Mouse (Mus musculus): Measurements from ENCODE around the gene Dact3.
A peak's percentile ranks its signal among the peaks of the same experiment; 100 is the strongest.

Dact3 gene

GRCm38 (mm10) chr7:16875310-16875325, at the start of gene Dact3:
Gene Dact3, plus strand, starts transcription at chr7:16875317.
- no peak for ATAC-seq (ENCODE audit: insufficient number of reproducible peaks, low FRiP score, low TSS enrichment)

DNA sequence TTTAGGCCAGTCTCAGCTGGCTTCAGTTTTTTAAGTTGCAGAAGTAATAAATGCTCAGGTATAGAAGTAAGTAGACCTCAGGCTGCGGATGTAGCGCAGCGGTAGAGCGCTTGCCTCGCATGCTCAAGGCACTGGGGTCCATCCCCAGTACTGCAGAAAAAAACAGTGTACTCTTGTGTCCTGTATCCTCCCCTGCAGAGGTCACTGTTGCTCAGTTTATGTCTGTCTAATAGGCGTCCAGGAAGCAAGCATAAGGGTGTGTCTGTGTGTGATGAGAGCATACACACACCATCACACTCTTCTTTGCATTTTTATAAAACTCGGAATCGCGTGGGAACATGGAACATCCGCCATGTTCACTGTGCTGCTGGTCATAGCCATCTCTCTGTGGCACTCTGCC, 49.3 kb upstream of the Dact3 start:
- no peak for ATAC-seq (ENCODE audit: insufficient number of reproducible peaks, low FRiP score, low TSS enrichment)

DNA sequence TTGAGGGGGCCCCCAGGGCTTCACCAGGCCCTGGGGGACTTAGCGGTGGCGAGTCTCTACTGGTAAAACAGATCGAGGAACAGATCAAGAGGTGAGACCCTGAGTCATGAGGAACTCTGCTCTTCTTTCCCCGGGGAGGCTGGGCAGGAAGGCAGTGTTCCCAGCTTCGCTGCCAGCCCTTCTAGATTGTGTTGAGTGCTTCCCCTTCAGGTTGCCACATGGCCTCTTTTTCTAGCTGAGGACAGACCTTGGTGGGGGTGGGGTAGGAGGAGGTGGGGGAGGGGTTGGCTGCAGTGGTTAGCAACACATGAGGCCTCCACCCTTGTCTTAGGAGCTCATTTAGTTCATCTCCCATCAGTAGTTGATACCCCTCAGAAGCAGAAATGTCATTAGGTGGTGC, 48.5 kb upstream of the Dact3 start:
- ATAC-seq (ENCODE audit: insufficient number of reproducible peaks, low FRiP score, low TSS enrichment) = no peak

- no peak for ATAC-seq (ENCODE audit: insufficient number of reproducible peaks, low FRiP score, low TSS enrichment)
These were observed 47.8 kb upstream of the Dact3 start for GRCm38 (mm10) chr7:16827274-16827673.

DNA sequence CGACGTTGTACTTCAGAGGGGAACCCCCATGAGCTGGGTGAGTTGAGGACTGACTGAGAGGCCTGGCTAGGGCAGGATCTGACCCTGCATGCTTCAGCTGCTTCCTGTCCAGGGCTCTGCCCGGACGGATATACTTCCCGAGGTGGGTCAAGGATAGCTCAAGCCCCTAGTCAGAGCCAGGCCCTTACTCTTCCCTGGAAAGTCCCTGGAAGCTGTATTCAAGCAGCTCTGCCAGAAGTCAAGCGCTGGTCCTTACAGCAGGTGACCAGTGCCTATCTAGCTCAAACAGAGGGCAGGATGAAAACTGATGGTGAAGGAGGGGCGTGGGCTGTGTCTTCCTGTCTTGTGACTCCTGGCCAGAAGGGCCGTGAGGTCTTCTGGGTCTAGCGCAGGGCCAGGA, 44.7 kb upstream of the Dact3 start:
- ATAC-seq (ENCODE audit: insufficient number of reproducible peaks, low FRiP score, low TSS enrichment) = no peak

GRCm38 (mm10) chr7:16837916-16838803, 37.0 kb upstream of the Dact3 start:
- ATAC-seq (ENCODE audit: insufficient number of reproducible peaks, low FRiP score, low TSS enrichment) = no peak

DNA sequence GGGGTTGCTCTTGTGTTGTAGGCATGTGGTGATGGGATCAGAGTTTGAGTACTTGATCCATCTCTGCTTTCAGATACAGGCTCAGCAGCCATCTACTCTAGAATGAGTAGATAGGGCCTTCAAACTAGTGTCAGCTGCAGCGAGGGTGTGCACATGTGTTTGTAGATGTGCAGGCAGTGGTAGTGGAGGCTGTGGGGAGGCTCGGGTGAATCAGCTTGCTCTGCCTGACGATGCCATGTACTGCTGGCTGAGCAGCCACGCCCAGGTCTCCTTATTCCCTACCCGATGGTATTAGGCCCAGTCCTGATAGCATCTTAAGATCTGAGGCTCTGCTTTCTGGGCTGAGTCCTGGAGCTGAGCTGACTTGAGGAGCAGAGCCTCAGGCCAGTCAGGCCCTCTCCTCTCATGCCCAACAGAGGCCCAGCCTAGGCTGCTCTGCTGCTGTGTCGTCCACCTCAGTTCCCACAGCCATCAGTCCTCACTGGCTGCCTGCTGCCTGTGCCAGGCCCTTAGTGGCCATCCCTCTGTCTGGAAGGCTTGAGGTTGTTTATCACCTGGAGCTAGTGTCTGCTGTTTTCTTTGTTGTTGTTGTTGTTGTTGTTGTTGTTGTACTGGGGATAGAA, 36.2 kb upstream of the Dact3 start:
- no peak for ATAC-seq (ENCODE audit: insufficient number of reproducible peaks, low FRiP score, low TSS enrichment)

DNA sequence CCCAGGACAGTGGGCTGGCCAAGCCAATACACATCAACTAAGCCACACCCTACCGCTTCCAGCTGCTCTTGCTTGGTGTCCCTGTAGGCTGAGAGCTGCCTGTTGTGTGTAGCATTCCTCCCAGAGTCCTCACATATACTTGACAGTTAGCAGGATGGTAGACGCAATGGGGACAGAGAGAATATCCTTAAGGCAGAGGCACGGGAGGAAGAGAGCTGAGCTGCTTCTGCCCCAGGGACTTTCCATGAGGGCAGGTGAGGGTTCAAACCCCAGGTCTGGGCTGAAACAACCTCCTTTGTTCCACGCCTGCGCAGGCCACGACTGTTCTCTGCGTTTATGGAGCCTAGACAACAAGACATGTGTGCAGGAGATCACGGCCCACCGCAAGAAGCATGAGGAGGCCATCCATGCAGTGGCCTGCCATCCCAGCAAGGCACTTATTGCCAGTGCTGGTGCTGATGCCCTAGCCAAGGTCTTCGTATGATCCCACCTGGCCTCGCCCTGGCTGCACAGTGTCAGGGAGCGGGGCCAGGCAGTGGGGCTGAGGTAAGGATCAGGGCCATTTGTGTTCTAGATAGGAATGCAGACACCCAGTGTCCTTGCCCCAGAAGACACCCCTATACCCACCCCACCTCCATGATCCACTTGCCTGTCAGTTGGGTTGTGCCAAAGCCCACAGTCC, 35.5 kb upstream of the Dact3 start:
- no peak for ATAC-seq (ENCODE audit: insufficient number of reproducible peaks, low FRiP score, low TSS enrichment)

DNA sequence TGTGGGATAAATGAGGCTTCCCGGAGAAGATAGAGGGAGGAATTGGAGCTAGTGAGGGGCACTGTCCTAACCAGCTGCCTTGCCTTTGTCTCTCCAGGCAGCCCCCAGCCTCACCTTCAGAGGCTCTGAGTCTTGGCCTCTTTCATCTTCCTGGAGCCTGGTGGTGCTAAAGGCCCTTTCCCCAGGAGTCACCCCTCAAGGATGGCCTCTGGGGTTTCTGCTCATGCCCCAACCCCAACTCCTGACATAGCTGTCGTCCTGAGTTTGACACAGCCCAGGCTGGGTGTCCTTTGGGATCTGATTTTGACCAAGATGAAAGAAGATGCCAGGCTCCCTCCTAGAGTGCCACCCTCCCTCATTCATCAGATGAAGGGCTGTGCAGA, 35.0 kb upstream of the Dact3 start:
- no peak for ATAC-seq (ENCODE audit: insufficient number of reproducible peaks, low FRiP score, low TSS enrichment)

DNA sequence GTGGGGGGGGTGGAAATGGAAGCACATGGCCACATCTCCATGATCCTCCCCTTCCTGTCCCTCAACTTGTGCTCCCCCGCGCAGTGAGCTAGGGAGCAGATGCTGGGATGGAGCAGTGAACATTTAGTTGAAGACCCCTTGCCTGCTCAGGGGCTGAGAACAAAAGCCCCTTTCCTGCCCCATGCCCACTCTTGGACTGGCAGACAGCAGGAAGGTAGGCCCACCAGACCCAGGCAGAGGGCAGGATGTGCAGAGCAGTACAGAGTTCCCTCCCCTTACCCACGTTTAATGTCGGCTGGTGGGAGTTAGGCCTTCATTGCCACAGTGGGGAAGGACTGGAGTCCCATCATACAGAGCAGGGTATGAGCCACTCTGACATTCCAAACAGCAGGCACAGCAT, 34.0 kb upstream of the Dact3 start:
- ATAC-seq (ENCODE audit: insufficient number of reproducible peaks, low FRiP score, low TSS enrichment) = no peak

DNA sequence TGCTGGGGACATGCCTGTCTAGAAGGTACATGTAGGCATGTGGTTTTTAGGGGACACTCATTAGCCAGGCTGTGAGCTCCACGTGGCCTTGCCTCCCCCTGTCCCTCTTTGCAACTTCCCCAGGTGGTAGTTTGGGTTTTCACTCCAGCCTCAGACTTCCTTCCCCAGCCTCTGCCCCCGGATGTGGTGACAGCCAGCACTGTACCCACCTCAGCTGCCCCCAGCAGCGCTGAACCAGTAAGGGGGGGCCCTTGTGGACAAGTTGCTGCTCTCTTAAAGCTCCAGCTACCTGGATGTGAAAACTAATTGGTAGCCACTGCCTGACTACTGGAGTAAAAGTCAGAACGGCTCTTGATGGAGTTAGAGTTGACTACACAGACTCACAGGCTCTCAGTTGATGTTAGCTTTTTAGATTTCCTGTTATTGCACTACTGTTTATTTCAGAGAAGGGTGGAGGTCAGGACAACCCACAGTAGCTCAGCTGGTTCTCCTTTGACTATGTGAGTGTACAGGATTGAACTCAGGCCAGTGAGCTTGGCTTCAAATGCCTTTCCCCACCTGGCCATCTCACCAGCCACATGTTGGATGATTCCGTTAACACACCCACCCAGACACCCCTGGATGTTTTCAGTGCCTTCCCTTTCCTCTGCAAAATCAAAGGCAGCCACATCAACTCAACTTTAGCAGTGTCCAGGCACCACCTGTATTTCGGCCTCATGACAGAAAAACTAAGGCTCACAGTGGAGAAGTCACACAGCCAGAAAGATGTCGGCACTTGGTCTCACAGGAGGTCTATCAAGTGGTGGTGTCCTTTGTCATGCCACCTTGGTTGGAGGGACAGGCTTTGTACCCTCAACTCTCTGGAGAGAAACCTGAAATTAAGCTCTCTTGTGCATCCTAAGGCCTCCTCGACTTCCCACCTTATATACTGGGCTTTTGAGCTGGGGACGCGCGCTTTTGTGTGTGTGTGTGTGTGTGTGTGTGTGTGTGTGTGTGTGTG, 33.3 kb upstream of the Dact3 start:
- ATAC-seq (ENCODE audit: insufficient number of reproducible peaks, low FRiP score, low TSS enrichment) = no peak

DNA sequence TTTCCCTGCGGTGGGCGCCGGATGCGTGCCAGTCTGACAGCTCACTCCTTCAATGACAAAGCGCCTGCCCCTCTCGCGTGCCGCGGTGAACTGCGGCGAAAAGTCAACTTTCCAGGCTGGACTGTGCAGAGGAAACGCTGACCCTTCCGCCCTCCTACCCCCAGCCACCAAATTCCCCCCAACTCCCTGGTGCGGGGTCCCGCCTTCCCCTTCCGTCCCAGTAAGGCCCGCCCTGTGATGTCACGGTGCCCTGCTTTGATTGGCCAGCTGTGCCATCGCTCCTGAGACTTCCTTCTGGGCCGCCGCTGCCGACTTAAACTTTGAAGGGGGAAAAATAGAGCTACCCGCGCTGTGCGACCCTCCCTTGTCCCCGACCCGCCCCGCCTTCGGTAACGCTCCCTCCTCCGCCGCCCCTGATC, 32.5 kb upstream of the Dact3 start, which contains the start of gene Prkd2:
Gene Prkd2, plus strand, starts transcription at position 258 of the 419 bp plus-strand sequence.
- peak; percentile 69 for ATAC-seq (ENCODE audit: insufficient number of reproducible peaks, low FRiP score, low TSS enrichment)

- ATAC-seq (ENCODE audit: insufficient number of reproducible peaks, low FRiP score, low TSS enrichment) = no peak
These were observed 31.5 kb upstream of the Dact3 start for GRCm38 (mm10) chr7:16843441-16844171.

DNA sequence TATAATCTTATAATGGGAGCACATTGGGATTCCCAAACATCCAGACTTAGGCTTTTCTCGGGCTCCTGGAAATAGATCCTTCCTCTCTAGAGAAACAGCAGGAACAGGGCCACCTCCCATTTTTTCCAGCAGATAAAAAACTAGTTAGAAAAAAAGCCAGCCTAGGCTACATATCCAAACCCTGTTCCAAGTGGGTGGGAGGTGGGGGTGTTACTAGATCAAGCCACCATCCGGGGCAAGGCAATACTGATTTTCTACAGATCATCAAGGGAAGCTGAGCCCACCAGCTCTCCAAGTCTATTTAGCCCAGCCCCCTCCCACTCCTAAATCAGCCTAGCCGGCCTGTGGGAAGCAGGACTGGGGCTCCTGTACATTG, 30.4 kb upstream of the Dact3 start:
- no peak for ATAC-seq (ENCODE audit: insufficient number of reproducible peaks, low FRiP score, low TSS enrichment)

- no peak for ATAC-seq (ENCODE audit: insufficient number of reproducible peaks, low FRiP score, low TSS enrichment)
These were observed 29.9 kb upstream of the Dact3 start for GRCm38 (mm10) chr7:16845072-16845819.

DNA sequence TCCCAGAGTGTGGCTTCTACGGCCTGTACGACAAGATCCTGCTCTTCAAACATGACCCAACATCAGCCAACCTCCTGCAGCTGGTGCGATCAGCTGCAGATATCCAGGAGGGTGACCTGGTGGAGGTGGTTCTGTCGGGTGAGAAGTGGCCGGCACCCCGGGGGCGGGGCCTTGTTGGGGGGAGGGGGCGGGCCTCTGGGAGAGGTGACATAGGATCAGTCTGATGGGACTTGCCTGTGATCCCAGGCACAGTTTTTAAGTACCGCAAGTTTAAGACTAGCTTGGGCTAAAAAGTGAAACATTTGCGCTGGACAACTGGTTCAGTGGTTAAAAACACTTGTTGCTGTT, 29.3 kb upstream of the Dact3 start:
- no peak for ATAC-seq (ENCODE audit: insufficient number of reproducible peaks, low FRiP score, low TSS enrichment)

GRCm38 (mm10) chr7:16846775-16847174, 28.3 kb upstream of the Dact3 start:
- no peak for ATAC-seq (ENCODE audit: insufficient number of reproducible peaks, low FRiP score, low TSS enrichment)

DNA sequence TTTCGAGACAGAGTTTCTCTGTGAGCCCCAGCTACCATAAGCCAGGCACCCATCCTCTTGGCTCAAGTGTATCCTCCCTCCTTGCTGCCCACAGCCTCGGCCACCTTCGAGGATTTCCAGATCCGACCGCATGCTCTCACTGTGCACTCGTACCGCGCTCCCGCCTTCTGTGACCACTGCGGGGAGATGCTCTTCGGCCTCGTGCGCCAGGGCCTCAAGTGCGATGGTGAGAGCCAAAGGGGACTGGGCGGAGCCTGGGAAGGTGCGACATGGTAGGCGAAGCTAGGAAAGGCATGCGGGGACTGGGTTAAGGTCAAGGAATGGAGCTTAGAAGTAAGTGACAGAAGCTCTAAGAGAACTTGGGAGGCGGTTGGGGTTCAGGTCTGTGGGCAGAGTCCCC, 27.6 kb upstream of the Dact3 start:
- no peak for ATAC-seq (ENCODE audit: insufficient number of reproducible peaks, low FRiP score, low TSS enrichment)

DNA sequence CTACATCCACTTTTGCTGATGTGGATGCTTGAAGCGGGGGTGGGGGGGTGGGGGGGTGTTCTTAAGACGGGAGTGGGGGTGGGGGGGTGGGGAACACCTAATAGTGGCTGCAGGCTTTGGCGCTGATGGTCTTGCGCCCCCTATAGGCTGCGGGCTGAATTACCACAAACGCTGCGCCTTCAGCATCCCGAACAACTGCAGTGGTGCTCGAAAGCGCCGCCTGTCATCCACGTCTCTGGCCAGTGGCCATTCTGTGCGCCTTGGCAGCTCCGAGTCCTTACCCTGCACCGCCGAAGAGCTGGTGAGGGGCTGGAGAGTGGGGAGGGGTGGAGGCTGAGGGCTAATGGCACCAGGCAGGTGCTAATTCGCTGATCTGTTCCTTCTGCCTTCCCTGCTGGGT, 26.5 kb upstream of the Dact3 start:
- ATAC-seq (ENCODE audit: insufficient number of reproducible peaks, low FRiP score, low TSS enrichment) = peak; percentile 55; the same call in 1 of the 2 replicates

DNA sequence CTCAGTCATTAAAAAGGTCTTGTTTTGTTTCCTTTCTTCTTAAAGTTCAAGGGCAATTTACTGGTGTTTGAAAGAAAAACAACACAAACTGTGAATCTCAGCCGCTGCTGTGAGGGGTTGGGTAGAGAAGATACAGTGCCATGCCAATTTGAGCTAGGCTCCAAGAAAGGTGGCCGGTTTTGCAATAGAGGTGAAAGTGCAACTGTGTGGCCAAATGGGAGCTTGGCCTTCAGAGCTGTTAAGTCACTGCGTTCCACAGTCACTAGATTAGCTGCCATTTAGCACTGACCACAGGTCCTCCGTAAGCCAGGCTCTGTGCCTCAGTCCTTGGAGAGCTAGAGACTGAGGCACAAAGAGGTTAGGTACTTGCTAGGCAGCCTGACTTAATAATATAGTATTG, 23.5 kb upstream of the Dact3 start:
- no peak for ATAC-seq (ENCODE audit: insufficient number of reproducible peaks, low FRiP score, low TSS enrichment)

Measured in cerebellum, adult (tissue).